Mouse (Mus musculus) neural tube, embryonic 11.5 days (tissue): ENCODE results near the gene Taf3. TPM values are rescaled to one million over a fixed set of nuclear protein-coding genes. Genes with fewer than 3 reads are reported as not detected.

Experiments used
- ATAC-seq: fragments of 200-750 bp; cut with Nextera tagmentation; 2 replicates; pipeline ENCODE4 v1.8.0; 2017; ENCODE audit warnings: moderate number of reproducible peaks, mild to moderate bottlenecking, moderate TSS enrichment, moderate library complexity; ENCODE audit not compliant: insufficient read depth, low FRiP score, low TSS enrichment
- DNase-seq: peaks from one replicate; pipeline ENCODE4 v3.0.0-alpha.2; 2015; ENCODE audit warnings: low spot score
- H3K27ac ChIP-seq: fragments of 300-500 bp; sonication (generic); 2 replicates; pipeline ENCODE4 v1.5.1; 2014; ENCODE audit warnings: low read depth, mild to moderate bottlenecking, low read length
- H3K27me3 ChIP-seq: fragments of 300-500 bp; sonication (generic); 2 replicates; pipeline ENCODE4 v1.6.1; 2014; ENCODE audit warnings: mild to moderate bottlenecking, low read length, mixed read lengths; ENCODE audit not compliant: control insufficient read depth, insufficient read depth
- H3K36me3 ChIP-seq: fragments of 300-500 bp; sonication (generic); 2 replicates; pipeline ENCODE4 v1.6.1; 2014; ENCODE audit warnings: mild to moderate bottlenecking, low read length, moderate library complexity, mixed read lengths; ENCODE audit not compliant: control insufficient read depth, insufficient read depth
- H3K4me1 ChIP-seq: fragments of 300-500 bp; sonication (generic); 2 replicates; pipeline ENCODE4 v1.6.1; 2014; ENCODE audit warnings: low read length, mixed read lengths; ENCODE audit not compliant: control insufficient read depth, insufficient read depth
- H3K4me2 ChIP-seq: fragments of 300-500 bp; sonication (generic); 2 replicates; pipeline ENCODE4 v1.6.1; 2014; ENCODE audit warnings: low read depth, mild to moderate bottlenecking, moderate library complexity
- H3K4me3 ChIP-seq: fragments of 300-500 bp; sonication (generic); 2 replicates; pipeline ENCODE4 v1.5.1; 2014; ENCODE audit warnings: low read depth, low read length
- H3K9ac ChIP-seq: fragments of 300-500 bp; sonication (generic); 2 replicates; pipeline ENCODE4 v1.6.1; 2014; ENCODE audit warnings: mild to moderate bottlenecking, low read length
- H3K9me3 ChIP-seq: fragments of 300-500 bp; sonication (generic); 2 replicates; pipeline ENCODE4 v1.6.1; 2016; ENCODE audit warnings: low read length; ENCODE audit not compliant: control insufficient read depth
- WGBS: fragments of 180-500 bp; shearing (Covaris S2); extraction: QIAGEN DNeasy Blood & Tissue Kit; methylation state at CpG from one replicate; pipeline ENCODE4 v1.1.7; 2014; 5-methylcytosine and 5-hydroxymethylcytosine counted together
- polyA plus RNA-seq: library from polyadenylated mRNA; unstranded; fragments of >200 nt; fragmentation: Nextera tagmentation; extraction: Ambion mirVana; gene quantifications from 2 replicates; pipeline ENCODE4 v1.2.1, GENCODE M21; 2014

Gene Taf3
- polyA plus RNA-seq, 1 experiment from 2014 or later: 16.8 TPM

DNA sequence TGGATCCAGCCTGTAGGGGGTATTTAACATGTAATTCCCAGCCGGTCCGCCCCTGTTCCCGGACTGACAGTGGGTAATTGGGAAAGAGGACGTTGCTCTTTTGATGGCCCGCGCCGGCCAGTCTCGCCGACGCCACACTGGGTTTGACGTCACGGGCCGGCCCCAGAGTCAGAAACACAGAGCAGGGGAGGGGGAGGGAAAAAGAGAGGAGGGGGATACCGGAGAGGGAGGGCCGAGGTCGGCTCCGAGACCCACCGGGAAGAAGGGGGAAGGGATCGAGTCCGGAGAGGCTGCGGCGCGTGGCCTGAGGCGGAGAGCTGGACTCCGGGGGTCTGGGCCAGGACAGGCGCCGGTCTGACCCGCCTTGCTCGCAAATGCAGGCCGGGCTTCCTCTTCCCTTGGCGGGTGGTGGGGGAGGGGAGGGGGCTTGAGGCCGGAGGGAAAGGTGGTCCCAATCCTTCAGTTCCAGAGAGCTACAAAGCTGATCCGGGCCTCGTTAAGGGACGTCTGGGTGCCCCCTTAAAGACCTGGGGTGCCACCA, 167.3 kb downstream of the Taf3 start, which contains the start of gene 4930412O13Rik:
Gene 4930412O13Rik (plus strand): TSS at position 202 of the 541 bp plus-strand sequence.
- Histone ChIP-seq H3K27me3 (peaks cover 96% of the 10 kb centered on the region), H3K4me3 (peak within 1 kb of the TSS; percentile 28), H3K4me1 (peaks cover 9% of the 10 kb centered on the region), H3K9me3 (no peaks in the 10 kb centered on the region), H3K27ac (no peak within 1 kb of the TSS), H3K4me2 (peak within 1 kb of the TSS; percentile 37), H3K36me3 (no peaks in the 10 kb centered on the region), H3K9ac (peak within 1 kb of the TSS; percentile 32; the same call in 1 of the 2 replicates)
- WGBS: under 1% methylated on average over 31 of the region's 35 CpGs
- ATAC-seq (no peak), DNase-seq (peak; percentile 58)

DNA sequence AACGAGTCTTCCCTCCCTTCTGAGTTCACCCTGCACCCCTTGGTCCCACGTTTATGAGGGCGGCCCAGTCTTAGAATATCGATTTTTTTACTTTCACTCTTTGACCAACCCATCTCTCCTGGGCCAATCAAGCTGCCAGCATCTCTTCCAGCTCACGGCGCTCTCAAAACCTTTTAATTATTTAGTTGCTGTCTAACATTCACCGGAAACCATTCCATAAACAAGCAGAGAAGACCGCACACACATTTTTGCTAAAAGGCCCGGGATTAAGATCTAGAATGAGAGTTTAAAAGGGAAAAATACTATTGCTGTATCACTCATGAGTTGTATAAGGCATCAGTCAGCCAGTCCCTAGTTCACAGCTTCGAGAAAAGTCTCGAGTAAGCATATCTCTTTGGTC, 168.1 kb downstream of the Taf3 start:
- ATAC-seq (no peak), DNase-seq (no peak)
- peaks cover 96% of the 10 kb centered on the region for H3K27me3 ChIP-seq
- H3K9me3 ChIP-seq: no peaks in the 10 kb centered on the region
- no peaks in the 10 kb centered on the region for H3K36me3 ChIP-seq
- no peak overlapping the region for H3K4me2 ChIP-seq
- H3K27ac ChIP-seq: no peak overlapping the region
- H3K9ac ChIP-seq: no peak overlapping the region
- peaks cover 9% of the 10 kb centered on the region for H3K4me1 ChIP-seq
- WGBS: 4% methylated on average over 11 of the region's 11 CpGs
- H3K4me3 ChIP-seq: no peak overlapping the region

DNA sequence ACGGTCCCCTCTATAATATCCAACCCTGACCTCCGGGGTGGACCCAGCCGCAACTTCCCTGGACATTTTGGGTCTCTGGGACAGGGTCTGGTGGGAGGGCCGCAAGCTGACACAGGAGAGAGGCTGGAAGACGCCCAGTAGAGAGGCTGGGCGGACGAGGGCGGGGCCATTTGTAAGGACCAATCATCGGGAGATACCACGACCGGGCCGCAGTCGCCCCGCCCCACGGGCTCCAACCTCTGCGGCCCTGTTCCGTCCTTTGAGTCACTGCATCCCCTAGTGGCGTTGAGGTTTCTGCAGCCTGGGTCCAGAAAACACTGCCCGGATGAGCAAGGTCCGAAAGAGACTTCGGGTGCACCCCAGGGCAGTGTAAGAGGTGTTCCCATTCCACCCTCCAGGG, 168.9 kb downstream of the Taf3 start:
- H3K27me3 ChIP-seq: peaks cover 96% of the 10 kb centered on the region
- H3K4me1 ChIP-seq: peaks cover 9% of the 10 kb centered on the region
- WGBS: 0% methylated on average over 21 of the region's 21 CpGs
- H3K9me3 ChIP-seq: no peaks in the 10 kb centered on the region
- no peak overlapping the region for H3K9ac ChIP-seq
- H3K27ac ChIP-seq: no peak overlapping the region
- no peaks in the 10 kb centered on the region for H3K36me3 ChIP-seq
- ATAC-seq (peak; percentile 94), DNase-seq (peak; percentile 96)
- H3K4me2 ChIP-seq: peak overlapping the region; percentile 82
- peak overlapping the region; percentile 38 for H3K4me3 ChIP-seq

DNA sequence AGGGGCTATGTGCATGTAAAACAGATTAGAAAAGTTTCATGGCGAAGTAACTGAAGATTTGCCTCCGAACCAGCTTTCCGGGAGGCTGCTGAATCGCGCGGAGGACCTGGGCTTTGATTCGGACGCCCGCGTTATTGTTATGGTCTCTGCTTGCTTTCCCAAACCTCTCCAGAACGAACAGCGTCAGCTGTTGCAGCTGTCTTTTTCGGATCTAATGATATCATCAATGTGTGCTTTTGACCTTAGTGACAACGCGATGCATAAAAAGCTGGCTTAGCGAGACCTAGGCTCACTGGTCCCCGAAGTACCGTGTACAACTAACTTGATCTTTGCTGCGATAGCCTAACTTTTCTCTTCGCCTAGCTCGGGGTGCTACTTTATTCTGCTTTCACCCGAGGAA, 169.3 kb downstream of the Taf3 start:
- Histone ChIP-seq H3K9ac (no peak overlapping the region), H3K4me3 (peak overlapping the region; percentile 38), H3K36me3 (no peaks in the 10 kb centered on the region), H3K27me3 (peaks cover 96% of the 10 kb centered on the region), H3K4me2 (peak overlapping the region; percentile 82), H3K9me3 (no peaks in the 10 kb centered on the region), H3K4me1 (peaks cover 9% of the 10 kb centered on the region), H3K27ac (no peak overlapping the region)
- DNase-seq (no peak), ATAC-seq (peak; percentile 7)
- WGBS: under 1% methylated on average over 22 of the region's 22 CpGs

DNA sequence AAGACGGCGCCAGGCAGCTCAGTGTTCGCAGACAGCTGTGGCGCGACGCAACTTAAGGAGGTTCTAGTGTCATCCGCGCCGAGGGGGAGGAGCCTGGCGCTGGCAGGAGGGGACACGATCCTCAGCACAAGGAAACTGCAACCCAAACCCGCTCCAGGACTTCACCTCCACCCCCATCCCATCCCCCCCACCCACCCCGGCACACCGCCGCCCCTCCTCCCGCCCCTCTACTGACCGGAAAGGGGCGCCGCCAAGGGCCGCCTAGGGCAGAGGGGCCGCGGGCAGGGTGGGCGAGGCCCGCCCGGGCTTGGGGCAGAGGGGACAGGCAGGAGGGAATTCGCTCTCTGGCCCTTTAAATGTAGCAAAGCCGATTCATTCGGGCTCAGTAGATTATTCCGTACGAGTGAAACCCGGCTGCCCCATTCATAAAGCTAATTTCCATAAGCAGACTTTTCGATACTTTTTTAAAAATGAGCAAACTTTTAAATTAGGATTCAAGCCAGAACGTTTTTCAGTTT, 169.8 kb downstream of the Taf3 start:
- peak; percentile 11; the same call in 1 of the 2 replicates for ATAC-seq
- under 1% methylated on average over 28 of the region's 33 CpGs for WGBS

DNA sequence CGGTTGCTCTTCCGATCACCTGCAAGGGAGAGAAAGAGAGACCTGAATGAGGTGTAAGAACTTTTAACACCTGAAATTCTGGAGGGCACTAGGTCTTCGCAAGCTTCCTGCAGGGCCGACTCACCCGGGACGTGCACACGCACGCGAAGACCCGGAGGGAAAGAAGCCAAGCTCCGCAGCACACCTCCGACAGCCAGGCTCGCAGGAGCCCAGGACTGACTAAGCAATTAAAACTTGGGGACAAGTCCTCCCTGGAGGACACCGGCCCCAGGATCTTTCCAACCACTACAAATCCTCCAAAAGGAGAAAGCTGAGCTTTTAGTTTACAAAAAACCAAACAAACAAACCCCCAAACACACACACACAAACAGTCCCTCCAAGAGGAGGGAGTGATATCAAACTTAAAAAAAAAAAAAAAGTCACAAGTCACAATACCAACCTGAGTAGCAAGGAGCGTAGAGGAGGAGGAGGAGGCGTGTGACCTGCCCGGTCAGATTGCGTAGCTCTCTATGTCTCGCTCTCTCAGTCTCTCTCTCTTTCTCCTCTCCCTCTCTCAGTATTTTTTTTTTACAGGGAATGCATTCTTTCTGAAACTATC, 170.3 kb downstream of the Taf3 start:
- DNase-seq (peak; percentile 50), ATAC-seq (no peak)
- H3K27ac ChIP-seq: no peak overlapping the region
- H3K27me3 ChIP-seq: peaks cover 96% of the 10 kb centered on the region
- H3K9ac ChIP-seq: no peak overlapping the region
- H3K4me1 ChIP-seq: peaks cover 9% of the 10 kb centered on the region
- WGBS: 1% methylated on average over 19 of the region's 19 CpGs
- peak overlapping the region; percentile 38 for H3K4me3 ChIP-seq
- peak overlapping the region; percentile 82 for H3K4me2 ChIP-seq
- no peaks in the 10 kb centered on the region for H3K36me3 ChIP-seq
- no peaks in the 10 kb centered on the region for H3K9me3 ChIP-seq

More for the DNA sequence above, 169.8 kb downstream of the Taf3 start:
- no peaks in the 10 kb centered on the region for H3K9me3 ChIP-seq
- H3K27ac ChIP-seq: no peak overlapping the region
- H3K9ac ChIP-seq: no peak overlapping the region
- peak; percentile 69 for DNase-seq
- peak overlapping the region; percentile 82 for H3K4me2 ChIP-seq
- H3K36me3 ChIP-seq: no peaks in the 10 kb centered on the region
- H3K4me3 ChIP-seq: peak overlapping the region; percentile 38
- H3K27me3 ChIP-seq: peaks cover 96% of the 10 kb centered on the region
- peaks cover 9% of the 10 kb centered on the region for H3K4me1 ChIP-seq

DNA sequence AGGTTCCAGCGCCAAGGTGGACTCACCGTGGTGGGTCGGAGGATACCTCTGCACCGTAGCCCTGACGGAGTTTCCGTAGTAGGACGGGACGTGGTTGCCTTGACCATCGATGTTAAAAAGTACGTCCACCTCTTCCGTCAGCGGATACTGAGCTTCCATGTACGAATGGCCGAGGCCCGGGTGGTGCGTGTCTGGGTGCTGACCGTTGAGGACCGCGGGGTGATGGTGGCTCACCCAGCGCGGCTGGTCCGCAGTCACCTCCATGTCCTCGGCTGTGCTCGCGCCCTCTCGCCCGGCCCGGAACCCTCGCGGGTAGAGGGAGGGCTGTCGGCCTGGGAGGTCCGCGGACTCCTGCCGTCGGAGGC, 171.1 kb downstream of the Taf3 start:
- Histone ChIP-seq H3K4me1 (peaks cover 11% of the 10 kb centered on the region), H3K4me2 (peak overlapping the region; percentile 17), H3K27ac (no peak overlapping the region), H3K4me3 (peak overlapping the region; percentile 17), H3K9me3 (no peaks in the 10 kb centered on the region), H3K27me3 (peaks cover 91% of the 10 kb centered on the region), H3K36me3 (no peaks in the 10 kb centered on the region), H3K9ac (no peak overlapping the region)
- ATAC-seq: no peak
- under 1% methylated on average over 35 of the region's 35 CpGs for WGBS
- DNase-seq: peak; percentile 58

DNA sequence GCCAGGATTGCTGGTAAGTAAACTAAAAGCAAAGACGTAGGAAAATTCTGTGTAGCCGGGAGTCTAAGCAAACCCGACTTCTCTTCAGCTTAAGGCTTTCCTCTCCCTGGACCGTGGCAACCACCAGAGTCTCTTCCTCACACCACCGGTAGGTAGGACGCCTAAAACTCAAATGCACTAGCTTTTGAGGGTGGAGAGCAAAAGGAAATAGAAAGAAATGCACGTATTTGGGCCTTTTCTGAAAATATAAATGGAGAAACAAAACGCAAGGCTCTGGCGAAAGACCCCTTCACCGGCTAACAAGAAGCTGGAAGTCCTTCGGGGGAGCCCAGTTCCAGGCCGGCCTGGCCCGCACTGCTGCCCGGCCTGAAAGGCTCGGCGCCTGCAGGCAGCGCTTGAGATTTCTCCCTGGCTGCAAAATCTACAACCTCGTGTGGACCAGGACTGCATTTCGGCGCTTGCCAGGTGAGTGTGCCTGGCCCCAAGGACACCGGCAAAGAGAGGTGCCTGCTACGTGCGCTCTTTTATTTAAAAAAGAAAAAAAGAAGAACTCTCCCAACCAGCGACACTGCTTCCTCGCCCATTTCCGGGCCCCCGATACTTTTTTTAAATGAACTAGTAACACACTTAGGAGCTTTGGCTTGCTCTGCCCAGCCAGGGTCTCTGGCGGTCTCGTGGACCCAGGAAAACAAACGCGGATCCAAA, 171.6 kb downstream of the Taf3 start:
- Histone ChIP-seq H3K4me1 (peaks cover 11% of the 10 kb centered on the region), H3K4me3 (peak overlapping the region; percentile 17), H3K27ac (no peak overlapping the region), H3K9ac (no peak overlapping the region), H3K9me3 (no peaks in the 10 kb centered on the region), H3K36me3 (no peaks in the 10 kb centered on the region), H3K4me2 (no peak overlapping the region; the same call in 1 of the 2 replicates), H3K27me3 (peaks cover 90% of the 10 kb centered on the region)
- DNase-seq (peak; percentile 50), ATAC-seq (no peak)
- WGBS: 0% methylated on average over 31 of the region's 31 CpGs
